Mouse (Mus musculus): ENCODE results near the gene Fbxo21. TPM values are rescaled to one million over a fixed set of nuclear protein-coding genes. Genes with fewer than 3 reads are reported as not detected.
A peak's percentile ranks its signal among the peaks of the same experiment; 100 is the strongest.

The Fbxo21 gene
- total RNA-seq, 1 experiment from 2014 or later, result 70.4 TPM

DNA sequence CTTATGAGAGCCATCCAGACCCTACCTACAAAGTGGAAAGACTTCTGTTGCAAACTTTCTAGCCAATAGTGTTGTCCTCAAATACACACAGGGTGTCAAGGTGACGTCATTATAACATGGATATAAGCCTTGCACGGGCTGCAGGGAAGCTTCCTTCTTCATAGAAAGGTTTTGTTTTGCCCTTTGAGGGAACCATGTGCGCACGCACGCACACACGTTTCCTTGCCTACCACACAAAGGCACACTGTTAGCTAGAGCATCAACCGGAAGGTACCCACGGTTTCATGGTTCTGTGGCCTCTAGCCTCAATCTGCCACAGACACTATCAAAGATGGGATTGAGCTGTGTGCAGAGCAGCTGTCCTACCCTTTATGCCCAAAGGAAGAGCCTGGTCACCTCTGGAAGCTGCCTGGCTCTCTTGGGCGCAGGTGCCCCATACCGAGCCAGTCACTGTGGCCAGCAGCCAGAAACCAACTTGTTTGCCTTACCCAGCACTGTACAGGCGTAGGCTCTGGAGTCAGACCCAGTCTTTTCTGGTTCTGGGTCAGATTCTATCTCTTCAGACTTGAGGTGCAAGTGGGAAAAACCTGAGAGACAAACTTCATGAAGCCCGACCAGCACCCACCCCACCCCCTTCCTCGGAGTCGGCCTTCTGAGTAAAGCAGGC is 70.7 kb downstream of the Fbxo21 start:
- no peak for DNase-seq

DNA sequence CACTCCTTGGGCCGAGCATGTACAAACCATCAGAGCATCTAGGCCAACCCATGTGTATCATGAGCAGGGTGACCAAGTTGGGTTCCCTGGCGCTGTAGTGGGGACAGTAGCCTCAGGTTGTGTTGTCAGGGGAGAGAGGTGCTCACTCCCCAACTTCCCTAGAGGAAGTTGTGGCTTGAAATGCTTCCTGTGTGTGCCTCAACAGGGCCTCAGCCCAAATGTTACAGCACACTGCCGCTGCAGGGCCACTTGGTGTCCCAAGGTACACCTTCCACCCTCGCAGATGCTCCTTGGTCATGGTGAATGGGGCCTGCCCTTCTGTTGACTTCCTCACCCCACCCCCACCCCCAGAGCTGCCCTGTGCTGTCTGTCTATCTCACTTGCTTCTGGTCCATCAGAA is 71.9 kb downstream of the Fbxo21 start:
- no peak for DNase-seq

DNA sequence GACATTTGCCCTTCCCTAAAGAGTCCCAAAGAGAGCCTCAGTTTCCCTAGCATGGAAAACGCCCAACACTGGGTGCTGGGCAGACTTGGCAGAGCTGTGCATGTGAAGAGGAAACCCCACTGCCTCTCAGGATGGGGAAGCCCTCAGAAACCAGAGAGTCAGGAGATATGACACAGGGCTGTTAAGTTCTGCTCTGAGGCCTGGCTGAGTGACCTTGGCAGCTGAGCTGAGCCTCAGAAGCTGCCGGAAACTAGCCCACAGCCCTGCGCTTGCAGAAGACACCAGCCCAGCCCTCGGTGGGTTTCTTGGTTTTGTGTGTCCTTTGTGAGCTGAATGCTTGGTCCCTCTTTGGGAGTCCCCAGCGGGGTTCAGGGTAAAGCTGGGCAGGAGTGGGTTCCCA is 72.4 kb downstream of the Fbxo21 start:
- DNase-seq, result no peak

DNA sequence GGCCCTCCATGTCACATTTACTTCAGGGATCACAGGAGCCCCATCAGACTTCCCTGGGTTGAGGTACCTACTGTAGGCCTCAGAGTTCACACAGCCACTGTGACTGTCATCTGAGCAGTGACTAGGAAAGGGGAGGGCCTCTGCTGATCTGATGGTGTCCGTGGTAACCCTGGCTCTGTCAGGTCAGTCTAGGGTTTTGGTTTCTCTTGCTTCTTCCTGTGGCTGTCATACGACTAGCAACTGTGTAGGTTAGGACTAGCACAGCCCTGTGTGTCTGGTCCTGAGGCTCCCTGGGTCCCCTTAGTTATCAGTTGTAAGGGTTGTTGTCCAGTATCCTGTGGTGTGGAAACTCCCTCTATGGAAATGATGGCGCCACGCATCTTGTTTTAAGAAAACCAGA is 74.2 kb downstream of the Fbxo21 start:
- no peak for DNase-seq

DNA sequence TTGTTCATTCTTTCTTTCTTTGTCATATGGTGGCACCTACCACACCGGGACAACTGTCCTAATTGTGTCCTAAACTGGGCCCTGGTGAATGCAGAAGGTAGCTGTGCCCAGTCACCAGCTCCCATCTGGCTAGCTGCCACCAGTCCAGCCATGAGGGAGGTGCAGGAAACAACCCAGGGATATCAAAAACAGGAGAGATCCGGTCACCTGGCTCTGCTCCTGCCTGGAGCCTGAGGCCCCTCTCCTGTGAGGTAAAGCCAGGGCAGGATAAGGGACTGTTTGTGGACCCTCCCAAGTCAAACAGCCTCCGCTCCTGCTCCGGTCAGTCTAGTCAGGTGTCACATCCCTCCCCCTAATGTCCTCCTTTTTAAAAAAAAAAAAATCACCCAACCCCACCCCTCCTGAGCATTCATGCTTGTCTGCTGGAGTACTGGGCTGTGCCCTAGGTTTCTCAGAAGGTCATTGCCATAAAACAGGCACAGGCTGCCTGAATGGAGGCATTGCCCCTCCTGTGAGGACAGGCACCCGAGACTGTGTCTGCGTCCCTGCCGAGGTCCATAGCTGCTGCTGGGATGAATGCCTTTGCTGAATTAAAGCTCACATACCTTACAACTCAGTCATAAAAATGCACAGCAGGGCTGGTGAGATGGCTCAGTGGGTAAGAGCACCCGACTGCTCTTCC is 75.6 kb downstream of the Fbxo21 start:
- DNase-seq, result peak; percentile 53

DNA sequence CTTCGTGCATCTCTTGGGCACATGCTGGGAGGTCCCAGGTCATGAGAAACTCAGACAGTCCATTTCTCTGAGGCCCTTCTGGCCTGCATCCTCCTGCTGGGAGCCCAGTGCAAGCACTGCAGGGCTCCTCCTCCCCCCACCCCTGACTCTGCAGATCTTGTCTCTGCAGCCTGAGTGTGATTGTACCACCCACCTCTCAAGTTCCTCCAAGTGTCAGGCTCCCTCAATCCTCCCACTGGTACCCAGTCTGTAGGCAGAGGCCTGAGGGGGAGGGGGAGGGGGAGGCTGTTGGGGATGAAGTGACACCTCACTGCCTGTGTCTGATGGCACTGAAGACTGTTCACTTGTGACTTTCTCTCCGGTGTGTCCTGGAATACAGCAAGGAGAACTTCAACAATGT is 76.7 kb downstream of the Fbxo21 start:
- no peak for DNase-seq

DNA sequence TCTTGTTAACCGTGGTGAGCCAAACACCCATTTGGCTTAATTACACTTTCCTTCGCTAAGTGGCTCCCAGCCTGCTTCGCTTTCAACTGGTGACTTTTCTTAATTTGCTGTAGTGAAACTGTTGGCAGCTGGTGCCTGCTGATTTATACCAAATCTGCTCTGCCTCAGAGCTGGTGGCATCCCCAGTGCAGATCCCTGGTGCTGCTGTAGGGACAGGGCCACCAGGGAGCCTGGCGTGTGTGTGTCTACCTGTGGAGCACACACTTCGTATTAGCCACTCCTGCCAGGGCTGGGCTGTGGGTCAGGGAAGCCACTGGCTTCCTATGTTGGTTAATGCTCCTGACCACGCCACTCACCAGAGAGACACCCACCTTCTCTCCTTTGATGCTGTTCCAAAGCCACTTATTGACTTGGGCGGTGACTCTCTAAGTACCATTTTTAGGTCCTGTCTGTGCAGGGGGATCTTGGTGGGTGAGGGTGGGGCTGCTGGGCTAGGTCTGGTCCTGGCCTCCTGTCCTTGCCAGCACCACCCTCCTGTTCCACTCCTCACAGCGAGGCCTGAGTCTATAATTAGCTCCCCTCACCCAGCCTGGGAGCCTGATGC is 81.1 kb downstream of the Fbxo21 start:
- no peak for DNase-seq

DNA sequence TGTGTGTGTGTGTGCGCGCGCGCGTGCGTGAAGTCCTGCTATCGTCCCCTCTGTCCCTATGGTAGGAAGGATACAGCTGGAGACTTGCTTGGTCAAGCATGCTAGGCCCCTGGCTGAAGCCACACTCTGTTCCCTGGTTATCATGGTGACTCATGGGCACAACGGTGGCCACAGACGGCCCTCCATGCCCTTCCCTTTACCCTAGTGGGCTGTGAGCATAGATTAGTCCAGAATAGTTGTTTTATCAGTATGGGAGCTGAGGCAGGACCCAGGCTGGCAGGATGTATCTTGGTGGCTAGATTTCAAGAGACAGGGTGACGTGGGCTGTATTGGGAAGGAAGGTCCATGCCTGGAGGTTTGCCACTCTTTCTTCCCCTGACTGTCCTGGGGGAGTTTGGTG is 82.3 kb downstream of the Fbxo21 start:
- DNase-seq, result no peak

DNA sequence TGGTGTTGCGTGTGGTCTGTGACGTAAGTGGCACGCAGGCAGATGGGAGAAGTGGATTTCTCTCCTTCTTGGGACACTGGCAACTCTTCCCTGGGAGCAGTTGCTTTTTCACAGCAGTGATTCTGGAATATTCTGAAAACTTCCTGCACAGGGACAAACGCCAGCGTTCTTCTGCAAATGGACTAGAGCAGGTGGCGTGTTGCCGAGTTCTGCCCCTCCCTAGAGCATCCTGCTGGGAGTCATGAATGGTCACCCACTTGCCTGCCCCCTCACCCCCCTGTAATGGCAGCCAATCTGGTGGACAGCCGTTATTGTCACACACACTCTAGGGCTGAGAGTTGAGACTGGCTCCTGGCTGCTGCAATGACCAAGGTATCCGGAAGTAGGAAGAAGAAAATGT is 83.1 kb downstream of the Fbxo21 start:
- no peak for DNase-seq

Other genes starting within 250 kb of the Fbxo21 start
- 0.19 and 0.21 TPM in 2 replicates for gene Nos1, start 195.7 kb upstream of the Fbxo21 start, total RNA-seq (2021)
- 103 and 131 TPM in 2 replicates for gene Tesc, start 51.0 kb downstream of the Fbxo21 start, total RNA-seq (2021)
- gene Fbxw8, start 178.7 kb downstream of the Fbxo21 start, total RNA-seq (2021), result 37.2 and 47.7 TPM in 2 replicates
- 0.09 TPM in 1 of 2 replicates, not detected in the other for gene Hrk, start 187.9 kb downstream of the Fbxo21 start, total RNA-seq (2021)

Data from adrenal gland, postnatal 25 days (tissue).